Mouse (Mus musculus) ES-E14 (cell line): ENCODE results near the gene Car9. TPM values are rescaled to one million over a fixed set of nuclear protein-coding genes. Genes with fewer than 3 reads are reported as not detected.

Source experiments
- DNase-seq: peaks from one replicate; pipeline ENCODE4 v3.0.0-alpha.2; 2013; ENCODE audit warnings: low read depth, low spot score
- H3K27ac ChIP-seq: 2 replicates; pipeline ENCODE4 v1.5.1; 2012; ENCODE audit warnings: low read depth, mild to moderate bottlenecking, low read length, moderate library complexity, mixed read lengths; ENCODE audit not compliant: poor library complexity, insufficient read depth, severe bottlenecking
- H3K36me3 ChIP-seq: 2 replicates; pipeline ENCODE4 v1.6.1; 2012; ENCODE audit warnings: mild to moderate bottlenecking, low read length, moderate library complexity, mixed read lengths; ENCODE audit not compliant: control insufficient read depth, poor library complexity, insufficient read depth, severe bottlenecking
- H3K4me1 ChIP-seq, 2 experiments: fragments of 150-350 bp in 1 of 2; sonication (generic) in 1 of 2; 2 replicates each; pipeline ENCODE4 v1.6.1; 2012; ENCODE audit warnings: low read length in 2 of 2, mild to moderate bottlenecking in 1 of 2, mixed read lengths in 1 of 2; ENCODE audit not compliant: control insufficient read depth in 2 of 2, insufficient read depth in 2 of 2, poor library complexity in 1 of 2
- H3K4me3 ChIP-seq, 2 experiments: fragments of 150-350 bp in 1 of 2; sonication (generic) in 1 of 2; 2 replicates each; pipeline ENCODE4 v1.5.1; 2012; ENCODE audit warnings: low read length in 2 of 2, low read depth in 1 of 2, mild to moderate bottlenecking in 1 of 2, mixed read lengths in 1 of 2; ENCODE audit not compliant: insufficient read depth in 1 of 2, poor library complexity in 1 of 2, severe bottlenecking in 1 of 2
- H3K9ac ChIP-seq: 2 replicates; pipeline ENCODE4 v1.6.1; 2012; ENCODE audit warnings: low read depth, mild to moderate bottlenecking, low read length, mixed read lengths; ENCODE audit not compliant: poor library complexity, insufficient read depth, severe bottlenecking
- H3K9me3 ChIP-seq: fragments of 150-350 bp; sonication (generic); 2 replicates; pipeline ENCODE4 v1.6.1; 2012; ENCODE audit warnings: low read depth, mild to moderate bottlenecking, low read length; ENCODE audit not compliant: control insufficient read depth, insufficient read depth
- CHD2 ChIP-seq: IDR thresholded peaks from 2 replicates; pipeline ENCODE4 v1.6.1; 2014; ENCODE audit warnings: mild to moderate bottlenecking, low read depth, low read length, inconsistent platforms
- HCFC1 ChIP-seq: IDR thresholded peaks from 2 replicates; pipeline ENCODE4 v1.6.1; 2012; ENCODE audit warnings: low read length, inconsistent platforms, borderline replicate concordance; ENCODE audit not compliant: insufficient read depth
- MAFK ChIP-seq: IDR thresholded peaks from 2 replicates; pipeline ENCODE4 v1.6.1; 2014; ENCODE audit warnings: mild to moderate bottlenecking, low read depth, low read length, inconsistent platforms; ENCODE audit not compliant: insufficient read depth
- ZC3H11A ChIP-seq: IDR thresholded peaks from 2 replicates; pipeline ENCODE4 v1.6.1; 2012; ENCODE audit warnings: low read depth, mild to moderate bottlenecking, inconsistent platforms, low read length, borderline replicate concordance
- ZNF384 ChIP-seq: IDR thresholded peaks from 2 replicates; pipeline ENCODE4 v1.6.1; 2012; ENCODE audit warnings: low read depth, low read length, inconsistent platforms
- in situ Hi-C, 2 experiments: fragments of 600-800 bp; cut with MboI; formaldehyde crosslinking; loops; one replicate each; pipeline ENCODE4 v1.15.1; 2025; ENCODE audit warnings: low sequenced_read_pairs in 2 of 2, inconsistent platforms in 1 of 2; ENCODE audit not compliant: unreplicated experiment in 2 of 2
- total RNA-seq: library from RNA; depleted of rRNA; stranded (reverse); fragments of 300-350 nt; gene quantifications from 2 replicates; pipeline ENCODE4 v1.2.3, GENCODE M21; 2012

The Car9 gene
- total RNA-seq, 1 experiment: 0.71 TPM

DNA sequence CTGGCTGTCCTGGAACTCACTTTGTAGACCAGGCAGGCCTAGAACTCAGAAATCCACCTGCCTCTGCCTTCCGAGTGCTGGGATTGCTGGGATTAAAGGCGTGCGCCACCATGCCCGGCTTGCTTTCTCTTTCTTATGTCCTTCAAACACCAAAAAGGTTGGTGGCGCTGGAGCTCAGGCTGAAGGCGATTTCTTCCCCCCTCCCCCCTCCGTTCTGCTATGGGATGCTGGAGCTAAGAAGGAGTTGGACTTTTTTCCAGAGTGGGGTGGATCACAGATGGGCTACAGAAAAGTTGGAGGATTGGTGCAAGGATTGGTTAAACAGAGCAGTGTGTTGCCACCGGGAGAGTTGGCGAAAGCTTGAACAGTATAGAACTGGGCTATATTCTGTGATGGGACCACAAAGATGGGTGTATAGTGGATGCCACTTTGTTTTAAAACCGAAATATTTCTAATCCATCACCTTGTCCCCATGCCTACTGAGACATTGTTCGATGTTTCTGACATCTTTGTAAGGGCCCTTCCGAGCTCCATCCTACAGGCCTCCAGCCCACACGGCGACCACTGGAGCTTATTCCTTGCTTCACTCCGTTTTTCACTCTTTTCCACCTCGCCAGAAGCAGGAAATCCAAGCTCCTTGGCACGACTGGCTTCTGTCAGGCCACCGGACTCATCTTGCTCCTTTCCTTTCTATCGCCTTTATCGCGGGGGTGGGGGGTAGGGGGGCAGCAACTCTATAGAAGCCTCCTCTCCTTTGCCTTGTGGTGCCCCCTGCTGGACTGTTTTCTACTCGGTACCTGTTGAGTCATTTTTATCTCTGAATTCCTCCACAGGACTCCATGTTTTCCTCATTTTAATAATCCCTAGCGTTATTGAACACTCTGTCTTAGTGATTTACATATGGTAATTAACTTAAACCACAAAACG lies 27.6 kb upstream of the Car9 start:
- in situ Hi-C loops: no loop called here
- no peak overlapping the region for H3K27ac ChIP-seq
- DNase-seq: peak; percentile 57
- no peaks in the 10 kb centered on the region for H3K9me3 ChIP-seq
- H3K36me3 ChIP-seq: no peaks in the 10 kb centered on the region
- H3K4me1 ChIP-seq: peaks cover 0 to 6% of the 10 kb centered on the region in 2 experiments; a peak in 2 of 4 replicates
- no peak overlapping the region for H3K4me3 ChIP-seq
- H3K9ac ChIP-seq: peak overlapping the region; percentile 66
- TF ChIP-seq CHD2 (no peak), ZC3H11A (no peak), ZNF384 (no peak), MAFK (no peak), HCFC1 (no peak)

DNA sequence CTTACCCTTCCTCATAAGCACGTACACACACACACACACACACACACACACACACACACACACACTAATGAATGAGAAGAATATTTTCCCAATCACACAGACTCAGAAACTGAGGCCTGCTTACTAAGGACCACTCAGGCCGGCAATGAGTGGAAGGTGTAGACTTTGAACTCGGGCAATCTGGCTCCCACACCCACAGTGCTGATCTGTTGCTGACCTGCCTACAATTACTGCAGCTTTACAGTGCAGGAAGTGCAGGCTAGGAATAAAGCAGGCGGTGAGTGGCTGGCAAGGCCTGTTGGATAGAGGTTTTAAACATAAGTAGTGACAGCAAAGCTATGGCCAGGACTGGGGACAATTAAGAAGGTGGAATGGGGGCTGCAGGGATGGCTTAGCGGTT lies 25.8 kb upstream of the Car9 start:
- TF ChIP-seq MAFK: no peak
- TF ChIP-seq ZNF384: no peak
- TF ChIP-seq ZC3H11A: no peak
- TF ChIP-seq HCFC1: no peak
- no peak for TF ChIP-seq CHD2
- H3K4me3 ChIP-seq: no peak overlapping the region
- no peak for DNase-seq
- H3K9me3 ChIP-seq: no peaks in the 10 kb centered on the region
- in situ Hi-C loops: no loop called here
- peaks cover 0 to 6% of the 10 kb centered on the region in 2 experiments; a peak in 2 of 4 replicates for H3K4me1 ChIP-seq
- no peaks in the 10 kb centered on the region for H3K36me3 ChIP-seq
- no peak overlapping the region for H3K27ac ChIP-seq
- H3K9ac ChIP-seq: no peak overlapping the region

DNA sequence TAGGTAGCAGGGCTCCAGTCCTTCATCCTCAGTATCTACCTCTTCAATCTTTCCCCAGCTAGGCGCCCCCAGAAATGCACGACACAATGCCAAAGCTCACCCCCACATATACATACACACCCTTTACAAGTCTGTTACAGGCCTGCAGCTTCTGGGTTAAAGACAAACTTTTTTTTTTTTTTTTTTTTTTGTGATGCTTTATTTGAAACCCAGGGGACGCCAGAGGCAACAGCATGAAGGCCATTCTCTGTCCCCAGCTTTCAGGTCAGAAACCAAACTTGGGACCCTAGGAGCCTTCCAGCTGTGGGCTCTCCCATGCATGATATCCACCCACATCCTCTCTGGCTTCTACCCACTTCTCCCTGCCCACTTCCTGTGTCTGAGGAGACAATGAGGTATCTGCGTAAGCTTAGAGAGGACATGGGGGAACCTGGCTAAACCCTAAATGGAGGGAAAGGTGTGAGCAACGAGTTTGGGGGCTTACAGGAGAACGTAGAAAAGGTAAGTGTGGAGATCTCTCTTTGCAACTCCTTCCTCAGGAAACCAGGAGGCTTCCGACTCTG lies 24.8 kb upstream of the Car9 start:
- TF ChIP-seq ZNF384 (peak; percentile 53), HCFC1 (no peak)
- H3K4me3 ChIP-seq: no peak overlapping the region
- no peak for DNase-seq
- no peak overlapping the region for H3K27ac ChIP-seq
- no peak overlapping the region for H3K9ac ChIP-seq
- peaks cover 0 to 6% of the 10 kb centered on the region in 2 experiments; a peak in 2 of 4 replicates for H3K4me1 ChIP-seq
- in situ Hi-C loops: no loop called here
- no peaks in the 10 kb centered on the region for H3K9me3 ChIP-seq
- H3K36me3 ChIP-seq: no peaks in the 10 kb centered on the region

DNA sequence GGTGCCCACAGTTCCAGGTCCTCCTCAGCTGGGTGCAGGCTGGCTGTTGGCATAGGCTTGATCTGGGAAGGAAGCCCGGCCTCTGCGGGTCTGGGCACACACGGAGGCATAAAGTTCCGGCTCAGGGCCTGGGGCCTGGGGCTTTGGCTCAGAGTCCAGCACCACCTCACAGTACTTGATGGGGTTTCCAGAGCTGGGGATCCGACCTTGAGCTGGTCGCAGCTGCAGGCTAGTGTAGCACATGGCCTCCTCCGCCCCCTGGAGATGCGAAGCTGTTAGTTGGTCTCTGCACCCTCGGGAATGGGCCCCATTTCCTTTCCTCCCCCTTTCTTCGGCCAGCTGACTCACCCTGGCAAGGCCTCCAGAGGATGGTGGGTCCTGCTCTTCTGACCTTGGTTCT lies 24.2 kb upstream of the Car9 start:
- Histone ChIP-seq H3K4me3 (no peak overlapping the region), H3K4me1 (peaks cover 0 to 6% of the 10 kb centered on the region in 2 experiments; a peak in 2 of 4 replicates), H3K36me3 (no peaks in the 10 kb centered on the region), H3K9me3 (no peaks in the 10 kb centered on the region), H3K27ac (no peak overlapping the region), H3K9ac (no peak overlapping the region)
- no peak for DNase-seq
- in situ Hi-C loops: no loop called here
- TF ChIP-seq CHD2 (no peak), HCFC1 (no peak), MAFK (no peak), ZNF384 (no peak), ZC3H11A (no peak)
